Mouse (Mus musculus) embryonic fibroblast, embryonic 13.5 days (primary cell): ENCODE data around the gene Csnk1d.

Experiments used
- CTCF ChIP-seq: IDR thresholded peaks from 2 replicates; pipeline ENCODE4 v1.5.1; 2011; ENCODE audit warnings: mild to moderate bottlenecking, control low read depth, low read length, moderate library complexity, borderline replicate concordance; ENCODE audit not compliant: insufficient read depth
- POLR2A ChIP-seq: IDR thresholded peaks from 2 replicates; pipeline ENCODE4 v1.6.1; 2011; ENCODE audit warnings: low read depth, mild to moderate bottlenecking, control low read depth, low read length, moderate library complexity

DNA sequence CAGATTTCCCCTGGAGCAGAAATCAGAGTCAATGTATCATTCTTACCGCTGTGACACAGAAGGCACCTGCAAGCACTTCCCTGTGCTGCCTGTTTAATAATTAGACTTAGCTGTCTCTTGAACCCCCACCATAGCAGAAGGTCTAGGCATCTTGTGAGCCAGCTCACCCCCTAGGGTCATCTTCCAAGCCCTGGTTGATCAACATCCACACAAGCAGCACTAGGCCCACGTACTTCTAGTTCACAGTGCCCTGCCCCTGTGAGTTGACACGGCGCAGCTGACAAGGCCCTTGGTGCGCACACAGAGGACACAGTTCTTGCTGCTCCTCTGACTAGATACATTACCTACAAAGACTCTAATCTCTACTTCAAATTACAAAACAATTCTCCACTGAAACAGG lies 21.4 kb downstream of the Csnk1d start:
- TF ChIP-seq CTCF: no peak
- TF ChIP-seq POLR2A: no peak
